Mouse (Mus musculus) right cerebral cortex, postnatal 4 days (tissue): ENCODE measurements around the gene Tmem150b.
A peak's percentile ranks its signal among the peaks of the same experiment; 100 is the strongest.

Experiments used
- DNase-seq: peaks from one replicate; pipeline ENCODE4 v3.0.0-alpha.2; 2022

Gene Tmem150b

DNA sequence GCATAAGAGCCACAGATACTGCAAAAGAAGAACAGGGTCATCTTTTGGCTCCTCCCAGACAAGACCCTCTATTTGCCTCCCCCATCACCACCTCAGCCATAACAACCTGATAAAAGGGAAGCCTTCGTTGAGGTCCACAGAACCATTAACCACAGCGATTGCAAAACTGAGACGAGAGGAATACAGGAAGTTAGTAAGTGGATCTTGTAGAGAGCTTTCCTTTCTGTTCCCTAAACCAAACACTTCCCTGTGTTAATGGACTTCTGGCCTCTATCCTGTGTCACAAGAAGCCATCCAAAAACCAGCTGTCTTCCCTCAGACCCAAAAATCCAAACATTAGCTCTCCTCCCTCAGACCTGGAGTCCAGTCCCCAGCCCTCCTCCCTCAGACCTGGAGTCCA lies 690 bp downstream of the Tmem150b start:
- DNase-seq = no peak

DNA sequence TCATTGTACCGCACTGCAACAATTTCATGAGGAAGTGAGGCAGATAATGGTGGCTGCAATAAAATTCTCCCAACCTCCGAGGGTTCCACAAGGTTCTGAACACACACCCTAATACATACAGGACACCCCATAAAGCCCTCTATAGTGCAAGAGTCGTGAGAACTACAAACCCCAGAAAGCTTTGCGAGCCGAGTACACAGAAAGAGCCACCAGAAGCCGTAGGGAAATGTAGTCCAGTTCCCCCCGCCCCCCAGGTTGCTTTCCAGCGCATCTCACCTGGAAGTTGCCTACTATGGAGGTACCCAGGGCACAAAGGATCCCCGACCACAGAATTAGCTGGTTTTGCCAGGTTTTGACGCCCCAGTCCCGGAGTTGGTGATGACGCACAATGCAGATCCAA lies 1.5 kb downstream of the Tmem150b start:
- DNase-seq = peak; percentile 40

DNA sequence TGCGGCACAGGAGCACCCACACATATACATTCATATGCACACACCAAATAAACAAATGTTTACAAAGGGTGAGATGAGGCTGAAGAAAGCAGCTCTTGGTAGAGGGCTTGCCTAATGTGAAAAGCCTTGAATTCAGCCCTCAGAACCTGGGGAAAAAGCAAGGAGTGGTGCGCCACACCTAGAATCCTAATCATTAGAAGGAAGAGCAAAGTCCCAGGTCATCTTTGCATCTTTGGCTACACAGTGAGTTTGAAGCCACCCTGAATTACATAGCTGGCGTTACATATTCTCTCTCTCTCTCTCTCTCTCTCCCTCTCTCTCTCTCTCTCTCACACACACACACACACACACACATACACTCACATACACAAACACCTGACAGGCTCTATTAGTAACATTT lies 5.8 kb downstream of the Tmem150b start:
- no peak for DNase-seq

DNA sequence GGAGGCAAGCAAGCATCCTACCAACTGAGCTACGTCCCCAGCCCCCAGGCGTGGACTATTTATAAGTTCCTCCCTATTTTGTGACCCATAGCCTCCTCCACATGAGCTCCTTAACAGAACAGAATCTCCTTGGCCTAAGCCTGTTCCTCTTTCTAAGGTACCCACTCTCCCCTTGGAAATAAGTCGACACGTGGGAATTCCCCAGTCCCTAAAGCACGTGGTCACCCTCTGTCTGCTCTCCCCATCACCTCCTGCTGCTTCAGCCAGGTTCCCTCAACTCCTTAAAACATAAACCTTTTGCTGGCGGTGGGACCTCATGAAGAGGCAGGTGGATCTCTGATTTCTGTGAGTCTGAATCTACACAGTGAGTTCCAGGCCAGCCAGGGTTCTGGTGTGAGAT lies 8.1 kb downstream of the Tmem150b start:
- no peak for DNase-seq

DNA sequence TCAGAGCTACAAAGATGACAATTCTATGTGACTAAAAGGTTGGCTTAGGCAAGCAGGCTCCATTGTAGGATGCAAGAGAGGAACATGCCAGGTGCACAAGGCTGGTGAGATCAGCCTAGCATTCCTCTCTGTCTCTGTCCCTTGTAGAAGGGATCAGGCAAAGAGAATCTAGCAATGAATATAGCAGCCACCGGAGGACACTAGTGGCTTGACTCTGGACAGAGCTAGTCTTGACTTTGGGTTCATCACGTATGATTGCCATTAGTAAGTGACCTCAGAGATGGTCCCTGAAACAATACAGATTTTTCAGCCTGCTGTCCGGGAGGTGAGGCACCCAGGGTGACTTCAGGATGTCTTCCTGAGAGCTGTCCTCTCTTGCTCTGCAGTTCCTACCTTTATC lies 12.5 kb downstream of the Tmem150b start:
- DNase-seq = no peak

DNA sequence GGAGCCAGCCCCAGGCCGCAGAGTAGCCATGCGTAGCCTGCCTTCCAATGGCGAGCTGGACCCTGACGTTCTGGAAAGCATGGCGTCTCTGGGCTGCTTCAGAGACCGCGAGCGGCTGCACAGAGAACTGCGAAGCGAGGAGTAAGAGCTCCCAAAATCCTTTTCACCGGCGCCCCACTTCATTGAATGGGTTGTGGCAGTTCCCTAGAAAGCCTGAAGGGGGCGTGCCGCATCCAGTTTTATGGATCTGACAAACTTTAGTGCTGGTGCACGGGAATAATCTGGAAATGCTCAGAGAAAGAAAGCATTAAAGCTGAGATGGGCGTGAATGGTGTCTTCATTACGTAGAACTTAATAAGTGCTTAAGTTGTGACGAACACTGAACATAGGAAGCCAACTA lies 20.0 kb downstream of the Tmem150b start:
- DNase-seq = peak; percentile 58

DNA sequence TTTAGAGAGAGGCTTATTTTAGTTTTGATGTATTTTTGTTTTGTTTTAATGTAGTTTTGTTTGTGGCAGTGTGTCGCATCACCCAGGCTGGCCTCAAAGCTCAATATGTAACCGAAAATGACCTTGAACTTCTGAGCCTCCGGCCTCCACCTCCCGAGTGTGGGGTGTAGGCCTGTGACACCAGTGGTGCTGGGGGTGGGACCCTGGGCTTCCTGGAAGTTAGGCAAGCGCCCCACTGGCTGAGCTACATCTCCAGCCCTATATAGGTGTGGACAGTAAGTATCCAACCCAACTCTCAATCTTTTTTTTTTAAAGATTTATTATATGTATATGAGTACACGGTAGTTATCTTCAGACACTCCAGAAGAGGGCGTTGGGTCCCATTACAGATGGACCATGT lies 21.9 kb downstream of the Tmem150b start:
- DNase-seq = no peak

DNA sequence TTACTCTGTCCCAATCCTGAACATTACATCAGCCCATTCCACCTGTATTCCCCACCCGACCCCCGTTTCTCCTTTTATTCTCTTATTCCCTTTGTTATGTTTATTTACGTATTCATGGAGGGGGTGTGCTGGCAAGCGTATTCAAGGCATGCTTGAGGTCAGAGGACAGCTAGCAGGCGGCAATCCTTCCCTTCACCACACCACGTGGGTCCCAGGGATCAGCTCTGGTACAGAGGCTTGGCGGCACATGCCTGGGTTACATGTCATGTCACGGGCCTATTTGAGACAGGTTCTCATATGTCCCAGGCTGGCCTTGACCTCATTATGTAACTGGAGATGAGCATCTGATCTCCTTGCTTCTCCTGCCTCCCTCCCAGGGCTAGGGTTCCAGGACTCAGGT lies 22.7 kb downstream of the Tmem150b start:
- DNase-seq = no peak

DNA sequence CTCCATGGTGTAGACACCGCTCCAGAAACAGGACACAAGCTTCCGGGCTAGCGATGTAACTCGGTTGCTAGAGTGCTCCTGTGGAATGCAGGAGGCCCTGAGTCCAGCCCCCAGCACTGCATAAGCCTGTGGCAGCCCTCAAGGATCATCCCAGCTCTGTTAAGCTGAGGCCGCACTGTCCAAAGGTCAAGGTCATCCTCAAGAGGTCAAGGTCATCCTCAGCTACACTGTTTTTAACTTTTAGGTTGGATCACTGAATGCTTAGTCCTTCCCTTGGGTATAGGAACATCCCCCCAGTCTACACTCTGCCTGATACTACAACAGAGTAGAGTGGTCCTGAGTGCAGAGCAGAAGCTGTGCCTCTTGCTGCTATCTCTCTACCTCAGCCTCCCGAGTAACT lies 32.0 kb downstream of the Tmem150b start:
- no peak for DNase-seq

DNA sequence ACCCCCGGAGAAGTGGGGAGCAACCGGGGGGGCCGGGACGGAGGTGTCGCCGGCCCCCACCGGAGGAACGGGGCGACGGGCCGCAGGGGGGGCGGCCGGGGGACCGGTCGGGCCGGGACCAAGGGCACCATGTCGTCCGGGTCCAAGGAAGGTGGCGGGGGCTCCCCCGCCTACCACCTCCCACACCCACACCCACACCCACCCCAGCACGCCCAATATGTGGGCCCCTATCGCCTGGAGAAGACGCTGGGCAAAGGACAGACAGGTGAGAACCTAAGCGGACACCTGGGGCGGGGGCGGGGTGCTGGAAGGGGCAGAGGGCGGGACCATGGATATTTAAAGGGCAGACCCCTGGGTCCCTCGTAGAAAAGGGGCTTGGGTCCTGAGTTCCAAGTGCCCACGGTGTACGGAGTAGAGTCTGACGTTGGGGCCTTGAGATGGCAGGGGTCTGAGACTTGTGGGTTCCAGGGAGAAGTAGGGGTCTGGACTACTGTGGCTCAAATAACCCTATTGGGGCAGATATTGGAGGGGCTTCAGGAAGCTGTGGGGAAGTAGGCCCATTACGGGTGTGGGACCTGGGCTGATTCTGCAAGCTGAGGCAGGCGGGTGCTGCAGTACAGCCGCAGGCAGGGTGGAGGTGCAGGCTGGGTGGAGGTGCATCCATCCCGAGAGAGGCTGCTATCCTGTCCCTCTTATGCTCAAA lies 33.9 kb downstream of the Tmem150b start:
- DNase-seq = peak; percentile 43

DNA sequence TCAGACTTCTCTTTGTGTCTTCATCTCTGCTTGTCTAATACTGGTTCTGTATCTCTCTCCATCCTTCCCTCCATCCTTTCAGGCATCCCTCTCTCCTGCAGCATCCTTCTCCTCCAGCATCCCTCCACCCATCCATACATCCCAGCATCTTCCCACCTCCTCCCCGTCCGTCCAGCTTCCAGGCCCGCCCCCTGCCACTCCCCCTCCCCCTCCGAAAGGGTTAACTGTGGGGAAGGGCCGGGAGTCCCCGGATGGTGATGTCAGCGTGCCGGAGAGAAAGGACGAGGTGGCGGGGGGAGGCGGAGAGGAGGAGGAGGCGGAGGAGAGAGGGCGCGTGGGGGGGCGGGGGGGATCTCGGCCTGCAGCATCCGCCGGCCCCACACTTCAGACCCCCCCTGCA lies 34.7 kb downstream of the Tmem150b start, which contains the start of gene Brsk1:
Gene Brsk1, plus strand, starts transcription at position 218 of the 400 bp plus-strand sequence.
- peak; percentile 92 for DNase-seq

DNA sequence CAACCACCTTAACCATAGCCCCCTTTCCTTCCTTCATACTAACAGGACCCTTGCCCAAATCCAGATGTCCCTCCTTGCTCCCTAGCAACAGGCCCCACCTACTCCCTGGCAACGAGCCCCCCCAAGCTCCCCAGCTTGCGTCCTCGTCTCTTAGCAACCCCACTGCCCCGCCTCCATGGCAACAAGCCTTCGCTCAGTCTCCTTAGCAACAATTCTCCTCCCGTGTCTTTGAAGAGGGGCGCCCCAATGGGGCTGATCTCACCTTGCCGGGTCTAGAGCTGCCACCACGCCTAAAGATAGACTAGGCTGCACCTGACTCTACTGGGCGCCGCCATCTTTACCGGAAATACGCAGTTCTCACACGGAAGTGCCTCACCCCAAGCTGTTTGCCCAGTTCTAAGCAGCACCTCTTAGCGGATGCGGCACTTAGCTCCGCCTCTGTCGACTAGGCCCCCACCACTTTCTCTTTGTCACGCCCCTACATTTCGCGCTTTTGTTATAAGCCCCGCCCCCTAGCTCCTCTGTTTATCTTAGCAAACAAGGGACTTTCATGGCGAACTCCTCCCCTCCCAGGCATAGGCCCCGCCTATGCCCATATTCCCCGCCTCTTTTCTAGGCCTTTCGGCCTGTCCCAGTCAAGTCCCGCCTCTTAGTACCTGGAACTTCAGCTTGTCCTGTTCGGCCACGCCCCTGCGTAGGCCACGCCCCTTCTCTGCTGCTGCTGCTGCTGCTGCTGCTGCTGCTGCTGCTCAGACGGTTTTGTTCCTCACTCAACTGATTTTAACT lies 40.2 kb downstream of the Tmem150b start, which contains the start of gene Hspbp1:
Gene Hspbp1, minus strand, starts transcription at position 437 of the 786 bp plus-strand sequence.
- DNase-seq = peak; percentile 76

DNA sequence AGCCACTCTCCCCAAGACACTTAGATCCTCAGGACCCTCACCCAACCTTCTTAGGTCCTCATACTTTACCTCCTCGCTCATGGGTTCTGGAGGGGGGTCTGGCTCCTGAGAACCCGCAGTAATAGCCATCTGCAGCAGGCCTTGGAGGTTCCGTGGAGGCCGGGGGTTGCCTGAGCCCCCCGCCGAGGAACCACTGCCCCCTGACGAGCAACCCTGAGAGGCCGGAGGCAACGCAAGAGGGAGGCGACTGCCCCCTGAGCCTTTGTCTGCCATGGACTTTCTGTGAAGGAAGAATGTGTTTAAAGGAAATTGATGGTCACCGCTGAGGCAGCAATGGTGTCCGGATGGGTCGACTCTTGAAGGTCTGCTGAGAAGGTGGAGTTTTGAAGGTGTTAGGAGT lies 40.8 kb downstream of the Tmem150b start:
- no peak for DNase-seq

DNA sequence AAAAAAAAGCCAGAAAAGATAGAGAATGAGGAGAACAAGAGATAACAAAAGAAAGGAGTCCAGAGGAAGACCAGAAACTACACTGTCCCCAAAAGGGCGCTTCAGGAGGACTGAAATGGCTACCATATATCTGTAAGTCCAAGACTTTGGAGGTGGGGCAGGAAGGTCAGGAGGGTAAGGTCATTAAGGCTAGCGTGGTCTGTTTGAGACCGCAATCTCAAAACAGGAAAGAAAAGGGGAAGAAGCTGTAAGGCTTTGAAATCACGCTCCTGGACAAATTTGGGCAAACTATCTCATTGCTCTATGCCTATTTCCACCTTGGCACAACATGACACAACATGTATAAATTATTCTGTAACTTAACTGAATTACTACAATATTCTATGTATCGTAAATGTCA lies 41.7 kb downstream of the Tmem150b start:
- no peak for DNase-seq

DNA sequence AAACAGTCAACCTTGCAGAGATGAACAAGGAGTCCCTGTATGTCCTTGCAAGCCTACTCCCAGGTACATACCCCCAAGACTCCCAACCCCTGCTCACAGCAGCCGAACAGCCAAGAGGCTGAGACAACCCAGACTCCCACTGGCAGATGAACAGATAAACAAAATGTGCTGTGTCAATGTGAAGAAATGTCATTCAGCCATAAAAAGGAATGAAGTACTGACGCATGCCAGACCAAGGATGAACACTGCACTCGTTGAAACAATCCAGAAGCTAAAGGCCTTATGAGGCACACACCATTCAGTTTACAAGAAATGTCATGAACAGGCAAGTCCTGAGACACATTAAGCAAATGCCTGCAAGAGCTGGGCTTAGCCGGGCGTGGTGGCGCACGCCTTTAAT lies 49.8 kb downstream of the Tmem150b start:
- no peak for DNase-seq

DNA sequence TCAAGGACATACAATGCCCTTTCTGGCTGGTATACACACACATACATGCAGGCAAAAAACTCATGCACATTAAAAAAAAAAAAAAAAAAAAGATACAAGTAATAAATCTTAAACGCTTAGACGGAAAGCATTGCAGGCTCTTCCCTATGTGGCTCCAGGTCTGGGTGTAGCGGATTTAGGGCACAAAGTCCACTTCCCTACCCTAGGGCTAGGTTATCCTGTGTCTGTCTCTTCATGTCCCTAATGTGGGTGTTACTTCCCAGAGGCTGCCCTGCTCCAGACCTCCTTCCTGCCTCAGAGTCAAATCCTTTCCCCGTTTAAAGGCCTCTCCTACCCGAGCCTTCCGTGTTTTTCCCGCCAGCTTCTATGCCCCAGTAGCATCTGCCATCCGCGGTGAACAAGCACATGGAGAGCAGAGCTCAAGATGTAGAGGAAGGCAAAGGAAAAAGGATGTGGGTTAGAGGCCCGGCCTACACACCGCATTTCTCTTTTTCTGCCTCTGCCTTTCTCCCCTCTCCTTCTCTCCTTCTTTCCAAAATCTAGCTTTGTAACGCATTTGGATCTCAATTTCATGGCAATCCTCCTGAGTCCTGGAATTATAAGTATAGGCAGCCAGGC lies 50.8 kb downstream of the Tmem150b start:
- DNase-seq = no peak

DNA sequence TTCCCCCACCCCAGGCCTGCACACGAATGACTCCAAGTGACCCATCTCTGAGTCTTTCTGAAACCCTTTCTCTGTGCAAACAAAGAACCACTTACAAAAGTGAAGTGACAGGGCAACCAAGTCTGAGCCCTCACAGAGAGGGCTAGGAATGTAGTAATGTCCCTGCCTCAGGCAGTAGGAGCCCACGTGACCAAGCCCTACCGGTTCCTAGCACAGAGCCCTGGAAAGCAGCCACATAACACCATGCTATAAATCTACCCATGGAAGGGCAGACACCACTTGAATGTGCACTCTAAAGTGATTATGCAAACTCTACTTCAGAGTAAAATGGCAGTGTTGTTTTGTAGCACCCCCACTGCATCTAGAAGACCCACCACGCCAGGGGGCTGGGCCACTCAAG lies 53.1 kb downstream of the Tmem150b start:
- DNase-seq = no peak

DNA sequence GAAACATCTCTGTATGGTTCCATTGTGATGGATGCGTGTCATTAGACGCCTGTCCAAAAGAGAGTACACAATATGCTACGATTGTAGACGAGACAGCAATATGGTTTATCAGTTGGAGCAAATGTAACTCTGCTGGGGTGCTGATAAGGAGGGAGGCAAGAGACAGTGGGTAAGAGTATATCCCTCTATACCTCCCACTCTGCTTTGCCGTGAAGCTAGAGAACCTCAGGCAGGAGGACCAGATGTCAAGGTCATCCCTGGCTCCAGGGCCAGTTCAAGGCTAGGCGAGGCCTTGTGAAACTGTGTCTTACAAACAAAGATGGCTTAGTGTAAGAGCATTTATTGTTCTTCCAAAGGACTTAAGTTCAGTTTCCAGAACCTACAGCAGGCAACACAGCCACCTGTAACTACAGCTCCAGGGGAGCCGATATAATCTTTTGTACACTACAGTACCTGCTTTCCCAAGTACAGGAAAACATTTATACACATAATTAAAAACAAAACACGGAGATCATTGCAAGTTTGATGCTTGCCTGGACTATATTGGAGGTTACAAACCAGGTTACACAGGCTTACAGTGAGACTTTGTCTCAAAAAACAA lies 54.3 kb downstream of the Tmem150b start:
- no peak for DNase-seq

DNA sequence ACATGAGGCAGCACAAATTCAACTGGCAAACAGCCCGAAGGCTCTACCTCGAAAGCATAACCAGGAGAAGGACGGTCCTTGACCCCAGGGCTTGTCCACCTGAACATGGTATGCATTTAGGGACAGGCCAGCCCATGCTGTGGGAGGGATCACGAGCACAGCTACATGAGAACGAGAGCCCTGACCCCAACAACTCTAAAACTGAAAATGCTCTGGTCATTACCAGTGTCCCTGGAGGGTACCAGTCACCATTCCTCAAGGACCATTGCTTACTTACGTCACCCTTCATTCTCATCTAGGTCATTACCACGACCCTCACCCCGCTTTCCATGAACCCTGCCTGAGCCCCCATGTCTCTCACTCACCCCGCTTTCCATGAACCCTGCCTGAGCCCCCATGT lies 55.9 kb downstream of the Tmem150b start:
- DNase-seq = no peak

DNA sequence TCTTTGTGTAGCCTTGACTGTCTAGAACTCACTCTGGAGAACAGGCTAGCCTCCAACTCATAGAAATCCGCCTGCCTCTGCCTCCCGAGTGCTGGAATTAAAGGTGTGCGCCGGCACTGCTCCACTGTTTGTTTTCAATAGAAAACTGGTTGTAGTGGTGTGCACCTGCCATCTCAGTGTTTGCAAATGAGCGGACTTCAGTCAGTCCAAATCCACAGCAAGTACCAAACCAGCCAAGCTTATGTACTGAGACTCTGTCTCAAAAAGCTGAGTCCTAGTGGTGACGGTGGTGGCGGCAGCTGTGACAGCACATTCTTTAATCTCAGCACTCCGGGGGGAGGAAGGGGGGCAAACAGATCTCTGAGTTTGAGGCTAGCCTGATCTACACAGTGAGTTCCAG lies 56.5 kb downstream of the Tmem150b start:
- DNase-seq = no peak

DNA sequence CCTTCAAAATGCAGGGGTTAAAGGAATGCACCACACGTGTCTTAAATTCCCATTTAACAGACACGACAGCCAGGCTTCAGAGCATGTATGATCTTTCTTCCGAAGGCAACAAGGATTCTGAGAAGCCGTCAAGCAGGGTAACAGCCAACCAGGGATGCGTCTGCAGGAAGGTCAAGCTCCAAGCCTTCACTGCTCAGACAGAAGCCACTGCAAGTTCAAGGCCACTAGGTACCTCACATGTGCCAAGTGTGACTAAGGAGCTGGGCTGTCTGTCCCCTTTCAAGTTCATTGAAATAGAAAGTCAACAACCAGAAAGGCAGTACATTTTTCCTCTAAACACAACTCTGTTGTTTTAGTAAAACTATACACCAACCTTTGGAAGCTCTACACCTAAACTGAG lies 58.2 kb downstream of the Tmem150b start:
- no peak for DNase-seq

DNA sequence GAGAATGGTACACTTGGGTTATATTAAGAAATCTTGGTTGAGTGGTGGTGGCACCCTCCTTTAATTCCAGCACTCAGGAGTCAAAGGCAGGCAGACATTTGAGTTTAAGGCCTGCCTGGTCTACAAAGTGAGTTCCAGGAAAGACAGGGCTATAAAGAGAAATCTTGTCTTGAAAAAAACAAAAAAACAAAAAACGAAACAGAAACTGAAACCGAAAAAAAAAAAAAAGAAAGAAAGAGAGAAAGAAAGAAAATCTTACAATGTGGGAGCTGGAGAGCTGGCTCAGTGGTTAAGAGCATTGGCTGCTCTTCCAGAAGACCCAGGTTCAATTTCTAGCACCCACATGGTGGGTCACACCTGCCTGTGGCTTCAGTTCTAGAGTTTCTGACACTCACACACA lies 61.3 kb downstream of the Tmem150b start:
- no peak for DNase-seq

DNA sequence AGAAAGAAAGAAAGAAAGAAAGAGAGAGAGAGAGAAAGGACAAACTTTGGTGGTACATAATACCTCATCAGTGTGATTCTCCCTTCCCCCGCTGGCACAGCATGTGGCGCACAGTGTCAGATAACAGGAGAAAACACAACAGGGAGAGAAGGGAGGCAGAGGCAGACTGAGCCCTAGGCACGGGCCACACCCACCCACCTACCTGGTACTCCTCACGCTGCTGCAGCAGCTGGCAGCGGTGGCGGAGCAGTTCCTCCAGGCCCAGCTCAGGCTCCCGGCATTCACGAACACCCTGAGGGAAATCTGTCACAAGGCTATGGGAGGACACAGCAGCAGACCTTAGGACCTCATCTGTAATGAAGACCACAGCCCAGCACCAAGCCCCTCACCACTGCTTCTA lies 61.9 kb downstream of the Tmem150b start:
- no peak for DNase-seq
